Mouse (Mus musculus): ENCODE results near the gene Nmrk1. TPM values are rescaled to one million over a fixed set of nuclear protein-coding genes. Genes with fewer than 3 reads are reported as not detected.

Gene Nmrk1
- polyA plus RNA-seq, 1 experiment from 2014 or later, result 19.4 TPM

DNA sequence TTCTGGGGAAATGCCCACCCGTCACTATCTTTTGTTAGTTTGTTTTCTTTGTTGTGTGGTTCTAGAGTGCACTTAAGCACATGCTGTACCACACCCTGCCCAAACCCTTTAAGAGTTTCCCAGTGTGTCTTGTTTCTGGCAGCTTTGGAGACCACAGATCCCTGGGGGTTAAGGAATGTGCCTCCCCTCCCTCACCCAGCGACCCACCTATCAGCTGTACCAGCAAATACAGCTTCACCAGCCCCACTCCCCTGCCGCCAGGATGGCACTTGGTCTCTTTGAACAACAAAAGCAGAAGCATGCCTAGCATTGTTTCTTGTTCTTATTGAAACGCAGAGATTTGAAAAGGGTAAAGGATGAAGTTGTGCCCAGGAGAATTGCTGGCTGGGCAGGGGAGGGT is 41.4 kb downstream of the Nmrk1 start:
- H3K4me3 ChIP-seq, result peak overlapping the region; percentile 82

DNA sequence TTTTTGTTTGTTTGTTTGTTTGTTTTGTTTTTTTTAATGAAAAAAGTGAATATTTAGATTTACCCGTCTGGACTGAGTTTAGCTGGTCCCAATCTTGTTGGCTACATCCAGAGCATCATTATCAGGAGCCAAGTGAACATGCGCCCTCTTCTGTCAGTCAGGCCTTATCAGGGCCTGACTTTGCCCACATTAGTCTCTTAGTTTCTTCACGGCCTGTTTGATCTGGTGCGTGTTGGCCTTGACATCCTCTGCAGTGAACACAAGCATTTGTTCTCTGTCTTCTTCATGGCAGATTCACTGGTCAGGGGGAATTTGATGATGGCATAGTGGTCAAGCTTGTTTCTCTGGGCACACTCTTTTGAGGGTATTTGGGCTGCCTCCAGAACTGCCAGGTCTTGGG is 50.4 kb downstream of the Nmrk1 start:
- Histone ChIP-seq H3K4me1 (no peaks in the 10 kb centered on the region), H3K27ac (no peak overlapping the region), H3K36me3 (peaks cover 24% of the 10 kb centered on the region), H3K27me3 (no peaks in the 10 kb centered on the region), H3K4me3 (no peak overlapping the region), H3K9me3 (no peaks in the 10 kb centered on the region), H3K9ac (no peak overlapping the region), H3K4me2 (no peak overlapping the region)
- no peak for ATAC-seq (ENCODE audit: insufficient number of reproducible peaks, insufficient read depth, low FRiP score, low TSS enrichment, low read depth)
- 74% methylated on average over 4 of the region's 4 CpGs for WGBS

More for the DNA sequence above, 41.4 kb downstream of the Nmrk1 start:
- H3K9me3 ChIP-seq, result no peaks in the 10 kb centered on the region
- ATAC-seq (ENCODE audit: insufficient number of reproducible peaks, insufficient read depth, low FRiP score, low TSS enrichment, low read depth), result no peak
- WGBS, result 24% methylated on average over 4 of the region's 4 CpGs
- H3K36me3 ChIP-seq, result no peaks in the 10 kb centered on the region
- H3K4me2 ChIP-seq, result peak overlapping the region; percentile 74
- H3K9ac ChIP-seq, result peak overlapping the region; percentile 54
- no peaks in the 10 kb centered on the region for H3K27me3 ChIP-seq
- H3K4me1 ChIP-seq, result peaks cover 31% of the 10 kb centered on the region
- H3K27ac ChIP-seq, result no peak overlapping the region

DNA sequence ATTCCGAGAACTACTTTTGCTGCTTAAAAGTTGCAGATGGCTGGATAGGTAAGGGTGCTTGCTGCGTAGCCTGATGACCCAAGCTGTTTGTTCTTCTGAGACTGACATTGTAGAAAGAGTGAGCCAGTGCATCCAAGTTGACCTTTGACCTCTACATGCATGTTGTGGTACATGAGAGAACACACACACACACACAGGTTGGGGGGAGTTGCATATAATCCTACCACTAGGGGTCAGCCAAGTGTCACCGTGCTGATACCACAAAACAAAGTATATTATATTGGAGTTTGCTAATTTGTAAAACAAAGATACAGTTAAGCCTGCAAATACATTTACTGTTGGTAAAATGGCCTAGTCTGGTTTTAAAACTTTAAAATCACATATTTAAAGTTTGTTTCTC is 55.8 kb downstream of the Nmrk1 start:
- ATAC-seq (ENCODE audit: insufficient number of reproducible peaks, insufficient read depth, low FRiP score, low TSS enrichment, low read depth), result no peak

DNA sequence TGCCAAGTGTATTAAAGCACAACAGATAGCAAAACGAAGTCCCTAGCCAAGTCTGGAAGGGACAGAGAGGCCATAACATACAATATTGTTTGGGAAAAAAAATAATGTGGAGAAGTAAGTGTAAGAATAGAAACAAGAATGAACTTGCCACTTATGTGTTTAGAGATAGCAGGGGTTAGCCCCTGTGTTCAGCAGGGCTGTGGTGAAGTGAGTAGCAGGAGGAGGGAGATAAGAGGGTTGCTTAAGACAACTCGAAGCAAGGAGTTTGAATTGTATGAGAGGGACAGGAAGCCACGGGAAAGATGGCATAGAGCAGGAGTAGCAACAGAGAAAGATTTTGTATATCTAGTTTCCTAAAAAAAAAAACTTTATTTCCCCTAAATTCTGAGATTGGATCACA is 60.4 kb downstream of the Nmrk1 start:
- no peak overlapping the region for H3K9ac ChIP-seq
- no peak overlapping the region for H3K4me3 ChIP-seq
- no peak for ATAC-seq (ENCODE audit: insufficient number of reproducible peaks, insufficient read depth, low FRiP score, low TSS enrichment, low read depth)
- H3K9me3 ChIP-seq, result no peaks in the 10 kb centered on the region
- no peak overlapping the region for H3K27ac ChIP-seq
- peaks cover 33% of the 10 kb centered on the region for H3K36me3 ChIP-seq
- no peak overlapping the region for H3K4me2 ChIP-seq
- H3K4me1 ChIP-seq, result no peaks in the 10 kb centered on the region
- 84% methylated on average over 3 of the region's 3 CpGs for WGBS
- H3K27me3 ChIP-seq, result no peaks in the 10 kb centered on the region

More for the DNA sequence above, 55.8 kb downstream of the Nmrk1 start:
- Histone ChIP-seq H3K27ac (no peak overlapping the region), H3K4me1 (no peaks in the 10 kb centered on the region), H3K4me3 (no peak overlapping the region), H3K27me3 (no peaks in the 10 kb centered on the region), H3K9me3 (no peaks in the 10 kb centered on the region), H3K4me2 (no peak overlapping the region), H3K9ac (no peak overlapping the region), H3K36me3 (peaks cover 17% of the 10 kb centered on the region)
- WGBS, result 76% methylated on average over 3 of the region's 3 CpGs

DNA sequence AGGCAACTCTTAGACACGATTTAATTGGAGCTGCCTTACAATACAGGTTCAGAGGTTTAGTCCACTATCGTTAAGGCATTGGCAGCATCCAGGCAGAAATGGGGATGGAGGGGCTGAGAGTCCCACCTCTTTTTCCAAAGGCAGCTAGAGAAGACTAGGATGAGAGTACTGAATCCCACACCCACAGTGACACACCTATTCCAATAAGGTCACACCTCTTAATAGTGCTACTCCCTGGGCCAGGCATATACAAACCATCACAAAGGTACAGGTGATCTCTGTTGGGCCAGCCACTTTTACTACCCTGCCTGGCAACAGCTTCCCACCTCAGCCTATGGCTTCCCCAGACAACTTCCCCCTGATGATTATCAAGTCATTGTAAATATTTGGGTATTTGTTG is 61.0 kb downstream of the Nmrk1 start:
- no peak overlapping the region for H3K4me2 ChIP-seq
- H3K9me3 ChIP-seq, result no peaks in the 10 kb centered on the region
- H3K9ac ChIP-seq, result no peak overlapping the region
- no peak overlapping the region for H3K27ac ChIP-seq
- no peaks in the 10 kb centered on the region for H3K4me1 ChIP-seq
- no peak for ATAC-seq (ENCODE audit: insufficient number of reproducible peaks, insufficient read depth, low FRiP score, low TSS enrichment, low read depth)
- WGBS, result 94% methylated on average over 2 of the region's 2 CpGs
- H3K4me3 ChIP-seq, result no peak overlapping the region
- H3K27me3 ChIP-seq, result no peaks in the 10 kb centered on the region
- H3K36me3 ChIP-seq, result peaks cover 33% of the 10 kb centered on the region

DNA sequence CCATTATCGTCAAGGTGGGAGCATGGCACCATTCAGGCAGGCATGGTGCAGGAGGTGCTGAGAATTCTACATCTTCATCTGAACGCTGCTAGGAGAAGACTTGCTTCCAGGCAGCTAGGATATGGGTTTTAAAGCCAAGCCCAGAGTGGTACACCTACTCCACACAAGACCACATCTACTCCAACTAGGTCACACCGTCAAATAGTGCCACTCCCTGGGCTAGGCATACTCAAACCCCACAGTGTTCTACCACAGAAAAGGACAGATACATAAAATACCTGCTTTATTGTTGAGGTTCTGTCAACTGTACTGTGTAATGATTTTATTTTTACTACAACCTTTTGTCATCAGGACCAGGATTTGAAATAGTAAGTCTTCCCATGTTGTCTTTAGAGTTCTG is 63.4 kb downstream of the Nmrk1 start:
- H3K27ac ChIP-seq, result no peak overlapping the region
- H3K9me3 ChIP-seq, result no peaks in the 10 kb centered on the region
- no peak overlapping the region for H3K9ac ChIP-seq
- H3K36me3 ChIP-seq, result peaks cover 29% of the 10 kb centered on the region
- no peaks in the 10 kb centered on the region for H3K27me3 ChIP-seq
- no peak overlapping the region for H3K4me2 ChIP-seq
- no peak for ATAC-seq (ENCODE audit: insufficient number of reproducible peaks, insufficient read depth, low FRiP score, low TSS enrichment, low read depth)
- WGBS, result 94% methylated on average over 3 of the region's 3 CpGs
- no peak overlapping the region for H3K4me3 ChIP-seq
- no peaks in the 10 kb centered on the region for H3K4me1 ChIP-seq

DNA sequence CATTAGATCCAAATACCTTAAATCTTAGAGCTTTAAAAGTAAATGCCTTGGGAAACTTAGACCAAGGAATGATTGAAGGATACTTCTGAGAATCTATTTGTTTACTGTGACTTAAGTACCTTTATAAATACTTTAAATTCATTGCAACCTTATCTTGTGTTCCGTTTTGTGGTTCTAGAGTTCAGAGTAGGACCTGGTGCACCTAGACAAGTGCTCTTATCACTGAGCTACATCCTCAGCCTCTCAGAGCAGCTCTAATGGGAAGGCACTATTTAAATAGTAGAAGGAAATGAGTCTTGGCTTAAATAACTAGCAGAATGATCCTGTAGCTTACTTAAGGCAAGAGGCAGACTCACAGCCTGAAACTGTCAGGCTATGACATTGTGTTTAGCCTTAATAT is 63.8 kb downstream of the Nmrk1 start:
- no peak overlapping the region for H3K27ac ChIP-seq
- no peaks in the 10 kb centered on the region for H3K4me1 ChIP-seq
- no peak for ATAC-seq (ENCODE audit: insufficient number of reproducible peaks, insufficient read depth, low FRiP score, low TSS enrichment, low read depth)
- no peak overlapping the region for H3K4me2 ChIP-seq
- H3K9ac ChIP-seq, result no peak overlapping the region
- WGBS, result 88% methylated on average over 1 of the region's 1 CpGs
- H3K4me3 ChIP-seq, result no peak overlapping the region
- peaks cover 29% of the 10 kb centered on the region for H3K36me3 ChIP-seq
- H3K9me3 ChIP-seq, result no peaks in the 10 kb centered on the region
- no peaks in the 10 kb centered on the region for H3K27me3 ChIP-seq

Other genes with a start within 250 kb of the Nmrk1 start
- 65.1 and 68.4 TPM in 2 replicates for gene Ostf1, start 127 bp upstream of the Nmrk1 start, polyA plus RNA-seq (2015; fragmentation: Nextera tagmentation; extraction: Ambion mirVana)
- gene Carnmt1, start 38.8 kb downstream of the Nmrk1 start, polyA plus RNA-seq (2015; fragmentation: Nextera tagmentation; extraction: Ambion mirVana), result 27.4 and 37.3 TPM in 2 replicates
- gene D030056L22Rik, start 81.2 kb downstream of the Nmrk1 start, polyA plus RNA-seq (2015; fragmentation: Nextera tagmentation; extraction: Ambion mirVana), result 30.3 and 33.1 TPM in 2 replicates
- gene Trpm6, start 118.0 kb downstream of the Nmrk1 start, polyA plus RNA-seq (2015; fragmentation: Nextera tagmentation; extraction: Ambion mirVana), result 0.21 and 0.34 TPM in 2 replicates

Measured in embryonic facial prominence, embryonic 13.5 days (tissue).